Mouse (Mus musculus) gastrocnemius, postnatal 36 days (tissue): ENCODE data around the gene Foxo1. TPM values are rescaled to one million over a fixed set of nuclear protein-coding genes. Genes with fewer than 3 reads are reported as not detected.

Experiments used
- DNase-seq, 2 experiments: peaks; one replicate each; pipeline ENCODE4 v3.0.0; 2022
- intact Hi-C: fragments of 180-260 bp; cut with DNase I; formaldehyde crosslinking; loops from one replicate; pipeline ENCODE4 v1.15.1; 2025
- total RNA-seq, 2 experiments: library from RNA; stranded (reverse); gene quantifications; 2 replicates each; pipeline ENCODE4 v1.2.3; 2021

Gene Foxo1
- total RNA-seq, 2 experiments from 2014 or later: 19.0 to 29.2 TPM

DNA sequence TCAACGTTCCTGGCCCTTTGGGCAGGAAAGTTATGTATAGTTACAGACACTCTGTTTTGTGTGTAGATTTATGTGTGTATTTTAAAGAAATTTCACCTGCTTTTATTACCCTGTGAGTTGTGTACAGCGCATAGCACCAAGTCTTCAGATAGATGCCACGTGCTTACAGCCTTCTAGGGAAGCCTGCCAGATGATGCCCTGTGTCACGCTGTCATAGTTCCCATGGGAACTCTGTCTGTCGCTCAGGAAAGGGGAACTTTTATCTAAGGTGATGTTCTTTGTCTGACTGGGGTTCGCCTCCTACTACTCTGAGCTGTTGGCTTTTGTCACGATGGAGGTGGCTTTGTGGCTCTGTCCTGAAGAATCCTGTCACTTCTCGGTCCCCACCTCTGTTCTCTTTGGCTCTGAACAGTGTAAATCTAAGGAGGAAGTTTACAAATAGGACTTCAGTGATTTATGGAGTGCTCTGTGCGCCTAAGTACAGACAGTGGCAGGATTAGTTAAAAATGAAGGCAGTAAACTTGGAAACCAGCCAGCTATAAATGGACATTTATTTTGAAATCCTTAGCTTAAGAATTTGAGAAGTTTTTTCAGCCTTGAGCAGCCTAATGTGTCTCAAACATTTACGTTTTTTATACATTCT, 80.0 kb downstream of the Foxo1 start:
- intact Hi-C loops: no loop called here
- DNase-seq: no peak

DNA sequence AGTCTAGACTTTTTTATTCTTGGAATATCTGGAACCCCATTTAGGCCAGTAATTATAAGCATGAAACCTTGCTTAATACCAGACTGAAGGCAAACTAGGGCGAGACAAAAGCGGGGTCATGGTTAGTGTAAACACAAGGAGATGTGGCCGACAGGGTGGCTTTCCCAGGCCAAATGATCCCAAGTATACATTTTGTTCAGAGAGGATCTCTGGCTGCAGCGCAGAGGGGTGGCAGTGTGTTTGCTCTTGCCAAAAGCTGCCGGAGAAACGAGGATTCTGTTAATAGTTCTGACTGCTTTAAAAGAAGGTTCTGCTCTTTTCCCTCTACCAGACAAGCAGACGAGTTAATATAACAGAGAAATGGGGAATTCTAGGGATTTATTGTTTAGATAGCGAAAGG, 82.5 kb downstream of the Foxo1 start:
- no peak for DNase-seq
- intact Hi-C loops: no loop called here

DNA sequence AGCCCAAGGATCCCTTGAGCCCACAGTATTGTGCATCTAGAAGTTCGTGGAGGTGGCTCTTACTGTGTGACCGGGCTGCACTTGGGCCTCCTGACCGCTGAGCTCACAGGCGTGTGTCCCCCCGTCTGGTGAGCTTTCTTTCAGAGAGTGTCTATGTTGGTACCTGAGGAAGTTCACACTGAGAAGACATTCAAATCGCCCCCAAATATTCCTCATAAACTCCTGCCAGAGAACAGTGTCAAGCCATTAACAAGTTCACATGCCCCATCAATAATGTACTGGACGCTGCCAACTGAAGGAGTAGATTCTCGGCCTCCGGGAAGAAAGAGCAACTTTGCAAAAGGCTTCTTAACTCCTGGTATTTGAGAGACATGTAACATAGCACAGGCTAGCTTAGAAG, 83.8 kb downstream of the Foxo1 start:
- intact Hi-C loops: no loop called here
- DNase-seq: no peak

DNA sequence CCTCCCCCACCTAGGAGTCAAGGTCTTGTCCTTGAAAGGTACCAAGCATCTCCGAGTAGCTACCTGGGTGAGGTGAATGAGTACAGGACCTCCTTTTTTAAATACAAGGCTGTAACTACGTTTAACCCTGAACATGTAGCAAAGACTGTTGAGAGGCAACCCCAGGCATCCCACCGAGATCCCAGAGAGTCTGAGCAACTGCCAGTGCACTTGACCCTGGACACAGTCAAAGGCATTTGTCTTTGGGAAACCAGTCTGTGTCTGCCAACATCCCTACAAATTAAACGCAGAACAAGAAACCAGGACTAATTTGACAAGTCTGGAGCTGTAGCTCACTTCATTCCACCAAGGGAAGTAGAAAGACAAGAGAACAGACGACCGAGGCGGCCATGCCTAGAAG, 86.1 kb downstream of the Foxo1 start:
- intact Hi-C loops: no loop called here
- no peak for DNase-seq

DNA sequence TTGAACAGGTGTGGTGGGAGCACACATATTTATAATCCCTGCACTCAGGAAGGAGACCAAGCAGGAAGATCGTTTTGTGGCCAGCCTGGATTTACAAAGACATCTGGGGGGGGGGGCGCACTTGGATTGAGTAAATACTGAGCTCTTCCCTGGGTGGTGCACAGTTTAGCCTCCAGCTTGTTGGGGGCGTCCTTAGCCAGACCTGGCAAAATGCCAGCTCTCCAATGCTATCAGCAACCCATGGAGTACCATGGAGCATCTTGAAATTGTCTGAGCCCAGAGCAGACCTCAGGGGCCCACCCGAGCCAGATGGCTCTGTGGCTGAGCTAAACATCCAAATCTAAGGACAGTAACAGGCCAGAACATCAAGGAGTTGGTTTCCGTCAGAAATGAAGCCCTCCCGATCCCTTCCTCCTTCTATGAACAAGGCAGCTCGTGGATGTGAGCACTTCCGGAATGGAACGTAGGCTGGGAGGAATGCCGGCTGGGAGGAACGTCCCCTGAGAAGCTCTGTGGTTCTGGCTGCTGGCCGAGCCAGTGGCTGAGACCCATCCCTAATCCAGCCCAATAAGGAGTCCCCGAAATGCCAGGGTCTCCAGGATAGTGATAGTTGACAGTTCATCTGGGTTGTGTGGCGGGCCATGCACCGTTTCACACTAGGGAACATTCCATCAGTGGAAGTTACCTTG, 89.3 kb downstream of the Foxo1 start:
- DNase-seq: no peak
- intact Hi-C loops: no loop called here

DNA sequence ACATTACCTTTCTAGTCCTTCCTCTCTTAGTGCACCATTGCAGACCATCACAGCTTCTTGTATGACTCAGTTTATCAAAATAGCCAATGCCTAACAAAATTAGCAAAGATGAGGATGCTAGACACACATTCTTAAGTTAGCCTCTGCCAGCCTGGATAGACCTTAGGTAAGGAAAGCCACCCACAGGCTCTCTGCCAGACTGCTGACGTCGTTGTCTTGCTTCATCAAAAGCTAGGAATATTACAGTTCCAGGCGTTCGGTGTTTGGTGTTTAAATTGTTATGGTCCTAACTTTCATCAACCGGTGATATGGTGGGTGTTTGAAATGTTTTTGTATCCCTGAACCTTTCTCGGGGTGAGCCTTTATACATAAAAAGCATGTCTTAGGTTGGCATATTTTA, 96.4 kb downstream of the Foxo1 start:
- DNase-seq: no peak
- intact Hi-C loops: no loop called here

DNA sequence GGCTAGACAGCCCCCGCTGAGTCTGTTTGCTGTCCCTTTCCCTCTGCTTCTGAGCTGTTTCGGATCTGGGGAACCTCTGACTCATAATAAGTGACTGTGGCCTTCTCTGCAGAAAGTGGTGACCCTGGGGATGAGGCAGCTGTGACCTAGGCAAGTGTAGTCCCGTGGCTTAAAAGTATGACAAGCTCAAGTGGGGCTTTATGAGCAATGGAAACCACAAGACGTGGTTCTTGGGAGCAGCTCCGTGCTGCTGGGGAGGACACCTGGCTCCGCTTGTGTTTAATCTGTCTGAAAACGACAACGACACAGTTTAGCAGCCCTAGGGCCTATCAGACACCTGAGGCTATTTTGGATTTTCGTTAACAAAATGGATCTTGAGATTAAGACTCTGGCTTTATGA, 101.1 kb downstream of the Foxo1 start:
- intact Hi-C loops: no loop called here
- DNase-seq: no peak

DNA sequence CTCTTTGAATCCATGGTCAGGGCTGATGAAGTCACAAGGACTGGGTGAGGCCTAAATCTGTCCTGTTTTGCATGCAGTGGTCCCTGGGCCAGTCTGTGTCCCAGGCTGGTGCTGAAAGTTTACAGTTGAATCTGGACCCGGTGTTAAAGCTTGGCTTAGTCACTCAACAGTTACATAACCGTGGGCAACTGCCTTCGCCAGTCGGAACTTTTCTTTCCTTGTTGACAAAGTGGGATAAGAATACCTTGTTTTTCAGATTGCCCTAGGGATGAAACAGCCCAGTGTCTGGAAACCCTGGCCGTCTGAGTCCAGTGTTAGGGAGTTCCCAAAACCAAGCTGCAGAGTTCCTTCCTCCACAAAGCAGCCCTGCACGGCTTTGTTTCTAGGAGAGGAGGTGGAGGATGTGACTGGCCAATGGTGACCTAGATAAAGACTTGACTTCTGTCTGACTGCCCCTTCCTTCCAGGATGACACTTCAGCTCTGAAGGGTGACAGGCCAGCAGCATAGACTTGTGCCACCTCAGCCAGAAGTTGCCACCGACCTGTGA, 101.8 kb downstream of the Foxo1 start:
- intact Hi-C loops: no loop called here
- no peak for DNase-seq

DNA sequence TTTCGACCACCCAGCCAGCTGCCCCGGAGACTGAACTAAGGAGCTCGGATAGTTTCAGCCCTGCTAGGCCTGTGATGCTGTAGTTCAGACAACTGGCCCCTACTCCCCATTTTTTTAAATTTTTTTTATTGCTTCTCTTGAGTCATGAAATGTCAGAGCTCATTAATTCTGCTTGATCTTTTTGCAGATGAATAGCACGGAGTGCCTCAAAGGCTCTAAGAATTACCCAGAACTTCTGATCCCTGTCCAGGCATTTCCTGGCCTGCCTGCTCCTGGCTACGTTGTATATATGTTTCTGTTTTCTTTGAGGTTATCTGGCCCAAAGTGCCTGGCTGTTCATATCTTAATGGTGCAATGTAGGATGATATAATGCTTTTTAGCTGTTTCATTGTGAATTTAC, 108.8 kb downstream of the Foxo1 start:
- no peak for DNase-seq
- intact Hi-C loops: no loop called here

DNA sequence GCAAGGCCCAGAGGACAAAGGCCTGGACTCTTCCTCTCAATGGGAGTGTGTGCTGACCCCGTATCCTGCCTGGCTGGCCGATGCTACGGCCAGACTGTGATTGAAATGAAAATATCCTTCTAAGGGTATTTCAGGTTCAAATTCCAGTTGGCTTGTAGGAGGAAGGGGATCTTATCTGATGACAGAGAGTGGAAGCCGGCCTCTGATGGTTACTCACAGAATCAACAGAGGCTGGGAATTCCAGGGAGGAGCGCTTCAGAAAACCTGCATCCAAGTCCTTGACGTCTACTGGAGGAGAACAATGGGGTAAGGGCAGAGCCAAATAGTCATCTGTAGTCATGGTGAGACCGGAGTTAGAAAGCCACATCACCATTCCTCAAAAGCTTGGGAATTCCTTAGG, 115.2 kb downstream of the Foxo1 start:
- intact Hi-C loops: no loop called here
- no peak for DNase-seq

DNA sequence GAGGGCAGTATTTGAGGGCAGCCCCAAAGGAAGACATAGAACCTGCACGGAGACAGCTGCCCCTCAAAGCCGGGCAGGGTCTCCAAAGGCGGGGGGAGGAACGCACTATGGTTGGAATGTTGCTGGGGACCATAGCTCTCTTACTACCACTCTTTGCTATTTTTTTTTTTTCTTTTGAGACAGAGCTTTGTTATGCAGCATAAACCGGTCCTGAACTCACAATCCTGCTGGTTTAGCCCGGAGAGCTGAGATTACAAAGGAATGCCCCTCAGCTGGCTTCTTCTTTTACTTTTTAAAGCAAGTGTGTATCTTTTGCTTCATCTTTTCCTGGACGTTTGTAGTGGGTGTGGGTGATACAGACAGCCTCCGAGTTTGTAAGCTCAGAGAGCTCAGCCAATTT, 118.2 kb downstream of the Foxo1 start:
- intact Hi-C loops: no loop called here
- no peak for DNase-seq

DNA sequence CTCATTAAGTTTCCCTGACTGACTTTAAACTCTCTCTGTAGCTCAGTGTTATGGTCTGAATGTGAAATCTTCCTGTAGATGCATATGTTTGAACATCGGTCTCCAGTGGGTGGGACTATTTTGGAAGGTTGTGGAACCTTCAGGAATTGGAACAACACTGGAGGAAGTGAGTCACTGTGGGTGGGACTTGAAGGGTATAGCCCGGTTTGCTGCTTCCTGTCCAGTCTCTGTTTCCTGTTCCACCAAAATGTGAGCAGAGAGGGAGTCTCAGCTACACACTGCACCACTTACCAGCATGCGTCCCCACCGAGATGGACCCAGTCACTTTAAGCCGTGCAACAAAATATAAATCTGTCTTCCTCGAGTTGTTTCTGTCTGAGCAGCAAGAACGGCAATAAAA, 122.2 kb downstream of the Foxo1 start:
- no peak for DNase-seq
- intact Hi-C loops: no loop called here

DNA sequence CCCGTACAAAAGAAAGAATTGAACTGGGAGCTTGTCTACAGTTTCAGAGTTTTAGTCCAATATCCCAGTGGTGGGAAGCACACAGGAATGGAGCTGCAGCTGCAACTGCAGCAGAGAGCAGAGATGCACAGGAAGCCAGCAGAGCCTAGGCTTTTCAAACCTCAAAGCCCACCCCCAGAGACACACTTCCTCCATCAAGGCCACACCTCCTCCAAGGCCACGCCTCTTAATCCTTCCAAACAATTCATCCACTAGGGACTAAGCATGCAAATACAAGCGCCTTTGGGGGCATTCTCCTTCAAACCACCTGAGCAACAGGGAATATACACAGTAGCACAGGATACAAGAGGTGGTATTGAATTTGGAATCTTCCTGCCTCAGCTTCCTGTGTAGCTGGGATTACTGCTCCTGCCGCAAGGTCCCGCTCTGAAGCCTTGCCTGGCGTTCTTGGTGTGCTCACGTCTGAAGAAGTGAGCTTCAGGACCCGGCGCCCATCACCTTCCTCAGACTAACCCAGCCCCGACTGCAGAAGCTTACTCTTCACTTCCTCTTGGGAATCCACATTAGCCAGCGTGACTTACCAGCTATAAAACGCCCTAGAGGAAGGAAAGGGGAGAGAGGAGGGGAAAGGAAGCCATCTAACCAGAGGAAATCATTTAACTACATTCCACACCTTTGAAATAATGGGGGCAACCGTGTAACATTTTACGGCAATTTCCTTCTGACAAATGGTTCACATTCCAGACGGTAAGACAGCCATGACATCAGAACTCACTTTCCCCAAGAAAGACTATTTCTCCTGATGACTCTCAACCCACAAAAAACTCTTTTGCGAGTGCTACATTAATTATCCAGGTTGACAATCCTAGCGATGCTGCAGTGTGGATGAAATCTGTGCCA, 122.9 kb downstream of the Foxo1 start:
- DNase-seq: no peak
- intact Hi-C loops: no loop called here

DNA sequence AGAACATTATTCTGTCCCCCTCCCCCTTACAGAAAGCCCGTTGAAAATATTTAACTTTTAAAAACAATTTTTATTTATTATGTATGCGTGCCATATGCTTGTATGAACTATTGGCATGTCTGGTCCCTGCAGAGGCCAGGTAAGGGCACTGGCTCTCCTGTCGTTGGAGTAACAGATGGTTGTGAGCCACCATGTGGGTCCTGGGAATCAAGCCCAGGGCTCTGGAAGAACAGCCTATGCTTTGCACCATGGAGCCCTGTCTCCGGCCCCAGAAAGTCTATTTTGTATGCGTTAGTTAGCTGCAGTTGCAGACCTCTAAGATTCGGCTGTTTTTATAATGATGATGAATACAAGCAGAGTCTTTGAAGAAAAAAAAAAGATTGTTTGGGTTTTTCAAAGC, 123.8 kb downstream of the Foxo1 start:
- intact Hi-C loops: no loop called here
- no peak for DNase-seq

DNA sequence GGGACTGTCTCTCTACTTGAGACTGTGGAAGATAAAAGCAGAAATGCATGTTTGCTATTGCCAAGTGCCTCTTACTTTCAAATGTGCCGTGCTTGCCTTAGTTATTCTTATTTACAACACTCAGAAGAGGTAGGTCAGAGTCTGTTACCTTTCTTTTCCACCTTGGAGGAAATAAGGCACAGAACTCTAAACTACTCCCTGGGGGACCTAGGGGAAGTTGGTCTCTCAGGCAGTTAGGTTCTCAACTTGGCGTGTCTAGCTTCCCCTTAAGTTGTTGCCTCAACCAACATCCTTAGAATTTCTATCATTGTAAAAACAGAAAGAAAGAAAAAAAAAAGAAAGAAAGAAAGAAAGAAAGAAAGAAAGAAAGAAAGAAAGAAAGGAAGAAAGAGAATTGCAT, 124.4 kb downstream of the Foxo1 start:
- intact Hi-C loops: no loop called here
- no peak for DNase-seq

DNA sequence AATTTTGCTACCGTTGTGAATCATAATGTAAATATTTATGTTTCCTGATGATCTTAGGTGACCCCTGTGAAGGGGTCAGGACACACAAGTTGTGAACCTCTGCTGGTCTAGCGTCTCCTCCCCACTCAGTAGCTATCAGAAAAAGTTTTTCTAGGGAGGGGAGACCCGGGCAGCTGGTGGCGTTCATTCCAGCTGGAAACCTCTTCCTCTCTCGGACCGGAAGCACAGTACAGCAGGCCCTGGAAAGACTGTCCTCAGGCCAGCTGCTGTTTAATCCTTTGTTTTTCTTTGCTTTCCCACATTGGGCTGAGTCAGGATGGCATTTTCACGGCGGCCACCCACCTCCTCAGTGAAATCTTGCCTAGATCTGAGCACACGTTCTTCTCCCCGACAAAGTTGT, 125.0 kb downstream of the Foxo1 start:
- intact Hi-C loops: no loop called here

DNA sequence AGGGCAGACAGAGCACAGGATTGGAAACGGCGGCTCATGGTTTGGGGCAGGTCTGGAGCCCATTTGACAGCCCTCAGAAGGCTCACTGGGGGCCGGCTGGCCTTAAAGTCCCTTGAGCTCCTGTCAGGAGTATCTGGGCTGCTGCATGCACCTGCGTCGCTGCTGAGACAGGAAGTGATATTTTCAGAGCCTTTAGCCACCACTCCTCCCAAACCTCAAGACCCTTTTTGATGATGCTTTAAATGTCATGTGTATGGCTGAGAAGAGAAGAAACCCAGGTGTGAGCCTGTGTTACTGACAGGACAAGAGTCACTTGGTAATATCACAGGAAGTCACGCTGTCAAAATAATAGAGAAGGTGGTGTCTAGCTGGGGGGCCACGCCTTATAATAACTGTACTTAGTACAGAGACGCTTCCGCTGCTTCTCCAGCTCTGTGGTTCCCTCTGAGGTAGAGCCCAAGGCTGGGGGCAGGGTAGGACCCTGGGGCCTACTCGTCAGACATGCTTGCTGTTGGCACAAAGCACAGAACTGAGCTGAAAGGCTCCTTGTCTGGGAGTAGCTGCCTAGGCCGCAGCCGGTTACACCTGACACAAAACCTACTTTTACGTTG, 128.1 kb downstream of the Foxo1 start:
- no peak for DNase-seq
- intact Hi-C loops: no loop called here

More for the DNA sequence above, 125.0 kb downstream of the Foxo1 start:
- no peak for DNase-seq

DNA sequence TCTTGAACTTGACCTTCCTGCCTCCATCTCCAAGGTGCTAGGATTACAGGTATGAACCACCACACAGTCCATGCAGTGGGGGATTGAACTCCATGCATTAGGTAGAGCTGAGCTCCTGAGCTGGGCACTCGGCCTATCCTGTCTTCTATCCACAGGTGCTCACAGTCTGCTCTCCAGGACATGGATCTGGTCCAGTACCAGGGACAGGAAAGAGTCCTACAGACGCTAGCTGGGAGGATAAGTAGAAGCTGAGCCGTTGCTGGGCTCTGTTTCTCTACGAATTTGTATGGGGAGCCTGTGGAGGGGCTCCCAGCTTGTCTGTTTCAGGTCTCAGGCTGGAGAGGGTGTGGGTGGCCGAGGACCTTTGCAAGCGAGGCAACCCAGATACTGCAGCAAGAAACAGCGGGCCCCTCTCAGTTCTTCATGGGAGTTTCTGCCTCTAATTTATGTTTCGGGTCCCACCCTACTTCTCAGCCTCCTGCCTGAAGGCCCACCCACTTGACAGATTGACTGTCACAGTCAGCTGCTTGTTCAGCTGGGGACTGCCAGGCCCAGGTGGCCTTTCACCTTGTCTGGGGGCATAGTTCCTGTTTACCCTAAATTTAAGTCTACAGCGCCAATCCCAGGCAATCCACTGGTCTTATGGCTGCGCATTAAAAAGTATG, 128.9 kb downstream of the Foxo1 start:
- no peak for DNase-seq
- intact Hi-C loops: no loop called here

DNA sequence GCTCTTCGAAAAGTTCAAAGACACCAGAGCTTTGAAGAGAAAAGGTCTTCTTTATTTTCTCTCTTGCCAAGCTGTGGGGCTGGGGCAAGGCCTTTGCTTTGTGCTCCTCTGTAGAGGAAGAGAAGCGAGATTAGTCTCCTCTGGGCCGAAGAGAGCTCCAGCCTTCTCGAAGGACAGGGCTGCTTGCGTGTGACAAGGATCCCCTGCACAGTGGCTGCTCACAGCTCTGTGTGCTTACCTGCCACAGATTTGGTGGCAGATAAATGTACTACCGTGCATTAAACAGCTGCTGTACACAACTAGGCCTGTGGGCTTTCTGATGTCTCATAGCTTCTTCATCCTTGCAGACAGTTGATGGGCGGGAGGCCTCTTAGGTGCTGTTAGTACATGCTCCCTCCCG, 129.8 kb downstream of the Foxo1 start:
- intact Hi-C loops: no loop called here
- no peak for DNase-seq
